Mouse (Mus musculus): ENCODE measurements around the gene Rgl2. TPM values are rescaled to one million over a fixed set of nuclear protein-coding genes. Genes with fewer than 3 reads are reported as not detected.

Gene Rgl2
- polyA plus RNA-seq, 1 experiment from 2014 or later, result 22.2 TPM

- no peaks in the 10 kb centered on the region for H3K27me3 ChIP-seq (ENCODE audit: insufficient read depth, low read length)
- H3K4me2 ChIP-seq (ENCODE audit: low read length), result no peak overlapping the region
- ATAC-seq (replicated peaks; ENCODE audit: low FRiP score, low read depth), result no peak
- WGBS, result 86% methylated on average over 15 of the region's 15 CpGs
- H3K27ac ChIP-seq, result no peak overlapping the region
- TF ChIP-seq CTCF (IDR thresholded peaks at IDR 0.05; ENCODE audit: low read depth), result no peak
- DNase-seq (ENCODE audit: low spot score), result no peak
- H3K9ac ChIP-seq (ENCODE audit: low read depth, low read length), result no peak overlapping the region
- H3K36me3 ChIP-seq (ENCODE audit: insufficient read depth, low read length), result peaks cover 24% of the 10 kb centered on the region
- H3K9me3 ChIP-seq (replicated peaks; ENCODE audit: low read length), result no peaks in the 10 kb centered on the region
- peaks cover 7% of the 10 kb centered on the region; the same call in 1 of the 2 replicates for H3K4me1 ChIP-seq (replicated peaks; ENCODE audit: insufficient read depth, low read length)
- H3K4me3 ChIP-seq (replicated peaks; ENCODE audit: low read depth, low read length), result no peak overlapping the region
Measured at GRCm38 (mm10) chr17:33936993-33937392, 7.7 kb downstream of the Rgl2 start.

- H3K4me2 ChIP-seq (ENCODE audit: low read length), result no peak overlapping the region
- peaks cover 16% of the 10 kb centered on the region for H3K36me3 ChIP-seq (ENCODE audit: insufficient read depth, low read length)
- no peak overlapping the region for H3K27ac ChIP-seq
- peaks cover 7% of the 10 kb centered on the region; the same call in 1 of the 2 replicates for H3K4me1 ChIP-seq (replicated peaks; ENCODE audit: insufficient read depth, low read length)
- no peak for ATAC-seq (replicated peaks; ENCODE audit: low FRiP score, low read depth)
- no peaks in the 10 kb centered on the region for H3K9me3 ChIP-seq (replicated peaks; ENCODE audit: low read length)
- WGBS, result 69% methylated on average over 11 of the region's 11 CpGs
- no peak overlapping the region for H3K4me3 ChIP-seq (replicated peaks; ENCODE audit: low read depth, low read length)
- no peak for TF ChIP-seq CTCF (IDR thresholded peaks at IDR 0.05; ENCODE audit: low read depth)
- H3K9ac ChIP-seq (ENCODE audit: low read depth, low read length), result no peak overlapping the region
- no peaks in the 10 kb centered on the region for H3K27me3 ChIP-seq (ENCODE audit: insufficient read depth, low read length)
- DNase-seq (ENCODE audit: low spot score), result no peak
Measured at GRCm38 (mm10) chr17:33938783-33939182, 9.4 kb downstream of the Rgl2 start.

- H3K9me3 ChIP-seq (replicated peaks; ENCODE audit: low read length), result no peaks in the 10 kb centered on the region
- H3K27me3 ChIP-seq (ENCODE audit: insufficient read depth, low read length), result no peaks in the 10 kb centered on the region
- no peak within 1 kb of the TSS; the same call in 1 of the 2 replicates for H3K27ac ChIP-seq
- ATAC-seq (replicated peaks; ENCODE audit: low FRiP score, low read depth) (peak; percentile 74), DNase-seq (ENCODE audit: low spot score) (peak; percentile 97)
- peaks cover 22% of the 10 kb centered on the region for H3K36me3 ChIP-seq (ENCODE audit: insufficient read depth, low read length)
- under 1% methylated on average over 36 of the region's 36 CpGs for WGBS
- peak within 1 kb of the TSS; percentile 95 for H3K4me2 ChIP-seq (ENCODE audit: low read length)
- peaks cover 7% of the 10 kb centered on the region; the same call in 1 of the 2 replicates for H3K4me1 ChIP-seq (replicated peaks; ENCODE audit: insufficient read depth, low read length)
- H3K9ac ChIP-seq (ENCODE audit: low read depth, low read length), result peak within 1 kb of the TSS; percentile 83
- TF ChIP-seq CTCF (IDR thresholded peaks at IDR 0.05; ENCODE audit: low read depth), result no peak
- H3K4me3 ChIP-seq (replicated peaks; ENCODE audit: low read depth, low read length), result peak within 1 kb of the TSS; percentile 63
Measured at GRCm38 (mm10) chr17:33940206-33940805, 11.0 kb downstream of the Rgl2 start, which contains the start of the genes Pfdn6 and Wdr46. Gene Pfdn6, minus strand, starts transcription at chr17:33940343. Gene Wdr46, plus strand, starts transcription at chr17:33940660.

GRCm38 (mm10) chr17:33940981-33941380 lies 11.6 kb downstream of the Rgl2 start:
- no peaks in the 10 kb centered on the region for H3K9me3 ChIP-seq (replicated peaks; ENCODE audit: low read length)
- H3K4me2 ChIP-seq (ENCODE audit: low read length), result peak overlapping the region; percentile 95
- peaks cover 7% of the 10 kb centered on the region; the same call in 1 of the 2 replicates for H3K4me1 ChIP-seq (replicated peaks; ENCODE audit: insufficient read depth, low read length)
- no peak overlapping the region for H3K27ac ChIP-seq
- DNase-seq (ENCODE audit: low spot score) (no peak), ATAC-seq (replicated peaks; ENCODE audit: low FRiP score, low read depth) (no peak)
- 2% methylated on average over 26 of the region's 26 CpGs for WGBS
- no peak for TF ChIP-seq CTCF (IDR thresholded peaks at IDR 0.05; ENCODE audit: low read depth)
- H3K27me3 ChIP-seq (ENCODE audit: insufficient read depth, low read length), result no peaks in the 10 kb centered on the region
- H3K9ac ChIP-seq (ENCODE audit: low read depth, low read length), result peak overlapping the region; percentile 83
- peak overlapping the region; percentile 63 for H3K4me3 ChIP-seq (replicated peaks; ENCODE audit: low read depth, low read length)
- peaks cover 16% of the 10 kb centered on the region for H3K36me3 ChIP-seq (ENCODE audit: insufficient read depth, low read length)

GRCm38 (mm10) chr17:33941381-33941780 lies 12.0 kb downstream of the Rgl2 start:
- peak overlapping the region; percentile 95 for H3K4me2 ChIP-seq (ENCODE audit: low read length)
- DNase-seq (ENCODE audit: low spot score), result no peak
- peaks cover 16% of the 10 kb centered on the region for H3K36me3 ChIP-seq (ENCODE audit: insufficient read depth, low read length)

GRCm38 (mm10) chr17:33943454-33943853 lies 14.1 kb downstream of the Rgl2 start:
- Histone ChIP-seq H3K4me2 (ENCODE audit: low read length) (no peak overlapping the region), H3K9me3 (replicated peaks; ENCODE audit: low read length) (no peaks in the 10 kb centered on the region), H3K4me1 (replicated peaks; ENCODE audit: insufficient read depth, low read length) (peaks cover 7% of the 10 kb centered on the region; the same call in 1 of the 2 replicates), H3K4me3 (replicated peaks; ENCODE audit: low read depth, low read length) (no peak overlapping the region), H3K27ac (no peak overlapping the region), H3K27me3 (ENCODE audit: insufficient read depth, low read length) (no peaks in the 10 kb centered on the region), H3K9ac (ENCODE audit: low read depth, low read length) (no peak overlapping the region), H3K36me3 (ENCODE audit: insufficient read depth, low read length) (peaks cover 10% of the 10 kb centered on the region; the same call in 1 of the 2 replicates)
- ATAC-seq (replicated peaks; ENCODE audit: low FRiP score, low read depth) (no peak), DNase-seq (ENCODE audit: low spot score) (no peak)
- no peak for TF ChIP-seq CTCF (IDR thresholded peaks at IDR 0.05; ENCODE audit: low read depth)
- WGBS, result 92% methylated on average over 15 of the region's 15 CpGs

More at GRCm38 (mm10) chr17:33941381-33941780, 12.0 kb downstream of the Rgl2 start:
- Histone ChIP-seq H3K27me3 (ENCODE audit: insufficient read depth, low read length) (no peaks in the 10 kb centered on the region), H3K9me3 (replicated peaks; ENCODE audit: low read length) (no peaks in the 10 kb centered on the region), H3K4me3 (replicated peaks; ENCODE audit: low read depth, low read length) (peak overlapping the region; percentile 63), H3K9ac (ENCODE audit: low read depth, low read length) (peak overlapping the region; percentile 83), H3K4me1 (replicated peaks; ENCODE audit: insufficient read depth, low read length) (peaks cover 7% of the 10 kb centered on the region; the same call in 1 of the 2 replicates), H3K27ac (no peak overlapping the region)
- TF ChIP-seq CTCF (IDR thresholded peaks at IDR 0.05; ENCODE audit: low read depth), result no peak
- 57% methylated on average over 19 of the region's 19 CpGs for WGBS
- ATAC-seq (replicated peaks; ENCODE audit: low FRiP score, low read depth), result no peak

All from kidney, postnatal 0 days (tissue).